Mouse (Mus musculus): ENCODE results near the gene Tmem191c. TPM values are rescaled to one million over a fixed set of nuclear protein-coding genes. Genes with fewer than 3 reads are reported as not detected.

Gene Tmem191c
- polyA plus RNA-seq, 1 experiment from 2014 or later, result 10.5 TPM

DNA sequence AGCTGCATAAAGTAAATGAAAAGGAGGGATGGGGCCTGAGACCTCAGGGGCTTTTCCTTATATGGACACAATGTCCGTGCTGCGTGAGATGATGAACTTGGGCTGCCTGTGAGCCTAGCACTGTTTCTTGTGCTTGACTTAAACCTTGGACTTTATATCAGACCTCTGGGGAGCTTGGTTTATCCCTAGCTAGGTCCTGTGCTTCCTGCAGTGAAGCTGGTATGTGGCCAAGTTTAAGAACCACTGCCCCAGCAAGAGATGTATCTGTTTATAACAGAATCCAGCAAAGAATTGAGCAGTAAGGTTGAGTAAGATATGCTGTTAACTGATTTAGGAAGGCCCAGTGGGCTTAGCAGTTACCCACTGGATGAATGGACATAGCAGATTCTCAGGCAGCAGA is 36.5 kb upstream of the Tmem191c start:
- peaks cover 11% of the 10 kb centered on the region for H3K4me1 ChIP-seq (replicated peaks; ENCODE audit: control insufficient read depth, insufficient read depth, low read length)
- H3K27ac ChIP-seq (ENCODE audit: low read depth, low read length), result no peak overlapping the region
- DNase-seq (ENCODE audit: low spot score) (no peak), ATAC-seq (replicated peaks; ENCODE audit: low FRiP score) (no peak)
- H3K4me2 ChIP-seq (ENCODE audit: low read depth, low read length, severe bottlenecking), result no peak overlapping the region
- H3K36me3 ChIP-seq (ENCODE audit: control insufficient read depth, insufficient read depth, low read length), result no peaks in the 10 kb centered on the region
- no peaks in the 10 kb centered on the region for H3K27me3 ChIP-seq (ENCODE audit: control insufficient read depth, insufficient read depth, low read length)
- no peak overlapping the region for H3K4me3 ChIP-seq (ENCODE audit: low read depth, low read length)
- no peak overlapping the region for H3K9ac ChIP-seq (ENCODE audit: low read length)
- 81% methylated on average over 2 of the region's 2 CpGs for WGBS
- H3K9me3 ChIP-seq (ENCODE audit: control insufficient read depth, low read length), result no peaks in the 10 kb centered on the region

DNA sequence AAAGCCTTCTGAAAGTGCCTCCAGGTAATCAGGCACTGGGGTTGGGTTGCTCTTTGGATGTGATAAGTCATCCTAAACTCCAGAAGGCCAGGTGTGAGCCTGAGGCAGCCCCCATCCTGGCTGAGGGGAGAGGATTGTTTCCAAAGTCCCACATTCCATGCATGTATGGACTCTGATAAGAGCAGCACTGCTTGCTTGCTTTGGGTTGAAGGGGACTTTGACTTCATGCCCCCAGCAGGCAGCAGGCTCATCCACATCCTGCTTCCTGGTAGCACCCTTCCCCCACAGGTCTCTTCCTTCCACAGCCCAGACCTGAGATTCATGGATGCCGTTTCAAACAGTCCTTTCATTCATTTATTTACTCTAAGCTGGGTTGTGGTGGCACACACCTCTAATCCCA is 32.1 kb upstream of the Tmem191c start:
- Histone ChIP-seq H3K36me3 (ENCODE audit: control insufficient read depth, insufficient read depth, low read length) (no peaks in the 10 kb centered on the region), H3K4me3 (ENCODE audit: low read depth, low read length) (no peak overlapping the region), H3K4me1 (replicated peaks; ENCODE audit: control insufficient read depth, insufficient read depth, low read length) (no peaks in the 10 kb centered on the region), H3K27me3 (ENCODE audit: control insufficient read depth, insufficient read depth, low read length) (no peaks in the 10 kb centered on the region), H3K9ac (ENCODE audit: low read length) (no peak overlapping the region), H3K27ac (ENCODE audit: low read depth, low read length) (no peak overlapping the region), H3K4me2 (ENCODE audit: low read depth, low read length, severe bottlenecking) (no peak overlapping the region), H3K9me3 (ENCODE audit: control insufficient read depth, low read length) (no peaks in the 10 kb centered on the region)
- WGBS, result 79% methylated on average over 1 of the region's 1 CpGs
- ATAC-seq (replicated peaks; ENCODE audit: low FRiP score) (no peak), DNase-seq (ENCODE audit: low spot score) (no peak)

DNA sequence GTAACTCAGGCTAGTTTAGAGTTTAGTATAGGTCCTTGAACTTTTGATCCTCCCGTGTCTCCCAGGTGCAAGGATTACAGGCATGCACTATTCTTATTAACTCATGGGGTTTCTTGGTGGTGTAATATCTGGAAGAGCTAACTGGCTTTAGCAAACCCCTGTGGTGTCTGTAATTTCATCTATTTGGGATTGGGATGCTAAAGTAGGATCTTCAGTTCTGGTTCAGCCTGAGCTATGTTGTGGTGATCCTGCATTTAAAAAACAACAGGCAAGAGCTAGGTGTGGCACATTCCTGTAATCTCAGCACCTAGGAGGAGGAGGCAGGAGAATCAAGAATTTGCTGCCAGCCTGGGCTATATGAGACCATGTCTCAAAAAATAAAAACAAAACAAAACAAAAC is 30.9 kb upstream of the Tmem191c start:
- Histone ChIP-seq H3K4me2 (ENCODE audit: low read depth, low read length, severe bottlenecking) (no peak overlapping the region), H3K9ac (ENCODE audit: low read length) (no peak overlapping the region), H3K4me3 (ENCODE audit: low read depth, low read length) (no peak overlapping the region), H3K4me1 (replicated peaks; ENCODE audit: control insufficient read depth, insufficient read depth, low read length) (no peaks in the 10 kb centered on the region), H3K36me3 (ENCODE audit: control insufficient read depth, insufficient read depth, low read length) (no peaks in the 10 kb centered on the region), H3K9me3 (ENCODE audit: control insufficient read depth, low read length) (no peaks in the 10 kb centered on the region), H3K27ac (ENCODE audit: low read depth, low read length) (no peak overlapping the region), H3K27me3 (ENCODE audit: control insufficient read depth, insufficient read depth, low read length) (no peaks in the 10 kb centered on the region)
- 86% methylated on average over 1 of the region's 1 CpGs for WGBS
- DNase-seq (ENCODE audit: low spot score) (no peak), ATAC-seq (replicated peaks; ENCODE audit: low FRiP score) (no peak)

DNA sequence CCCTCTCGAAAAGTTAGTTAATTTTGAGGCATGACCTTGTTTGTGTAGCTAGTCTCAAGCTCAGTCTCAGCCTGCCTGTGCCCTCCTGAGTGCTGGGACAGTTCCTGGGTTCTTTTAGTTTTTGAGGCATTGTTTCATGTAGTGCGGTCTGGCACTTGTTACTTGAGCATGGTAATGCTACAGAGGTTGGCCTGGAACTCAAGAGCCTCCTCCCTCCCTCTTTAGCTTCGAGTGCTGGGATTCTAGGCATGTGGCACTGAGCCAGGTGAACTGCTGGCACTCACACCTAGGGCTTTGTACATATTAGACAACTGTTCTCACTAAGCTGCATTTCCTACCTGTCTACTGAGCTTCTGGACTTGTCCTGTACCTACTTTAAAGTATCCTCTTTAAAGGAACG is 28.1 kb upstream of the Tmem191c start:
- Histone ChIP-seq H3K36me3 (ENCODE audit: control insufficient read depth, insufficient read depth, low read length) (no peaks in the 10 kb centered on the region), H3K4me3 (ENCODE audit: low read depth, low read length) (no peak overlapping the region), H3K9me3 (ENCODE audit: control insufficient read depth, low read length) (no peaks in the 10 kb centered on the region), H3K9ac (ENCODE audit: low read length) (no peak overlapping the region), H3K4me2 (ENCODE audit: low read depth, low read length, severe bottlenecking) (no peak overlapping the region), H3K27ac (ENCODE audit: low read depth, low read length) (no peak overlapping the region), H3K4me1 (replicated peaks; ENCODE audit: control insufficient read depth, insufficient read depth, low read length) (0 out of 2 replicates have a peak, but pooled peaks cover 4% of the 10 kb centered on the region), H3K27me3 (ENCODE audit: control insufficient read depth, insufficient read depth, low read length) (no peaks in the 10 kb centered on the region)
- DNase-seq (ENCODE audit: low spot score) (no peak), ATAC-seq (replicated peaks; ENCODE audit: low FRiP score) (no peak)
- 78% methylated on average over 4 of the region's 4 CpGs for WGBS

DNA sequence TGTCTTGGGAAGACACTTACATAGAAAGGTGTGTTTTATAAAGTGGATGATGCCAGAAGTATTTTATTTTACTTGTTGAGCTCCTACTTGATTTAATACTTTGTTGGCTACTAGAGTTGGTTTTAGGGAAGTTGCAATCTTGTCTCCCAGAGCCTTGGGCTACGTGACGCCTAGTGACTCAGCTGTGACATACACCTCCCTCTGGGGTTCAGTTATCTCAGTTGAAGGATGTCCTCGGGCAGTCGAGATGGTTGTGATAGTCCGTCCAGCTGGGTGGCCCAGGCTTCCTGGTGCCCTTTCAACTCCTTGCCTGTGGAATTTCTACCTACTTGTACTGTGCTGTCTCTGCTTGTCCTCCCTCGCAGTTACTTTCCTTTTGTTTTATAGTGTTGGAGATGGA is 26.7 kb upstream of the Tmem191c start:
- Histone ChIP-seq H3K27ac (ENCODE audit: low read depth, low read length) (no peak overlapping the region), H3K9me3 (ENCODE audit: control insufficient read depth, low read length) (no peaks in the 10 kb centered on the region), H3K27me3 (ENCODE audit: control insufficient read depth, insufficient read depth, low read length) (no peaks in the 10 kb centered on the region), H3K4me3 (ENCODE audit: low read depth, low read length) (no peak overlapping the region), H3K4me2 (ENCODE audit: low read depth, low read length, severe bottlenecking) (no peak overlapping the region), H3K9ac (ENCODE audit: low read length) (no peak overlapping the region), H3K4me1 (replicated peaks; ENCODE audit: control insufficient read depth, insufficient read depth, low read length) (peaks cover 12% of the 10 kb centered on the region; the same call in 1 of the 2 replicates), H3K36me3 (ENCODE audit: control insufficient read depth, insufficient read depth, low read length) (no peaks in the 10 kb centered on the region)
- DNase-seq (ENCODE audit: low spot score) (no peak), ATAC-seq (replicated peaks; ENCODE audit: low FRiP score) (no peak)
- 83% methylated on average over 6 of the region's 6 CpGs for WGBS

DNA sequence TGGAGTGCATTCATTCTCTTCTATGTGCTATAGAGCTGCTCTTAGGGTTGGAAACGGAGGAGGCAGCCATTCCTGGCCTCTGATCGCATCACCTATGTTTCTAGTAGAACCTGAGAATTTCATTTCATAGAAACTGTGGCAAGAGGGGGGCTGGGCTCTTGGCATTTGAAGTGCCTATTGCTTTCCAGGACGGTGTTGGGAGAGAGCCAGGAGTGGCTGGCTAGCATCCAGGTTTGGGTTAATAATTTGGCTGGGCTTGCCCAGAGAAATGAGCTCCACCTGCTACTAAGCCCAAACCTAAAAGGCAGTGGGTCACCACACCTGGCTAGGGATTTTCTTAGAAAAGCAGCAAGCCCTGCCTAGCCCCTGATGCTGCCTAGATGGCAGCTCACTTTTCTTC is 24.3 kb upstream of the Tmem191c start:
- ATAC-seq (replicated peaks; ENCODE audit: low FRiP score), result no peak

DNA sequence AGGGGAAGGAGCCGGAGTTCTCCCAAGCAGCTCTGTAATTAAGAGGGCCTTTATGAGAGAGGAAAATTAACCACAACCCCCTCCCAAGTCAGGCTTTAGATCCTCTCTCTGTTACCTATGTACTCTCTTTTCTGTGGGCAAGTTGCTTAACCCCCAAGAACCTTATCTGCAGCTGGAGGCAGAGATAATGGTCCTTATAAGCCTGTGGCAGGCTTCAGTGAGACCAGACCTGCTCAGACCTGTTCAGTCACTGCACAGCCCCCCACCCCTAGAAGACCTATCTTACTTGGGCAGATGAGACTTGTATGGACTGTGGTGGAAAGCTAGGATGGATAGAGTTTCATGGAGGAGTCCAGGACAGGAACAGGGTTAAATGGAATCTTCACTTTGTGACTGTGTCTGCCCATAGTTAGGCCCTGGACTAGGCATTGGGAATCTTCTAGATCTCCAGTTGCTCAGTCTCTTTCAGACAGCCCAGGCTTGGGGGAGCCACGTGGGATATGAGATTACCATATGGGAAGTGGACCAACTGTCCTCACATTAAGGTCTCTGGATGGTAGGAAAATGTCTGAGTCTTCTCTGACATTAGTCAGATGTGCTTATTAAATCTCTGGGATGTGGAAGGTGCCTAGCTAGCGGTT is 23.7 kb upstream of the Tmem191c start:
- WGBS, result 68% methylated on average over 3 of the region's 3 CpGs
- Histone ChIP-seq H3K27ac (ENCODE audit: low read depth, low read length) (no peak overlapping the region), H3K9me3 (ENCODE audit: control insufficient read depth, low read length) (no peaks in the 10 kb centered on the region), H3K4me3 (ENCODE audit: low read depth, low read length) (no peak overlapping the region), H3K9ac (ENCODE audit: low read length) (no peak overlapping the region), H3K36me3 (ENCODE audit: control insufficient read depth, insufficient read depth, low read length) (peaks cover 2% of the 10 kb centered on the region; the same call in 1 of the 2 replicates), H3K4me1 (replicated peaks; ENCODE audit: control insufficient read depth, insufficient read depth, low read length) (peaks cover 15% of the 10 kb centered on the region; the same call in 1 of the 2 replicates), H3K4me2 (ENCODE audit: low read depth, low read length, severe bottlenecking) (no peak overlapping the region), H3K27me3 (ENCODE audit: control insufficient read depth, insufficient read depth, low read length) (no peaks in the 10 kb centered on the region)
- DNase-seq (ENCODE audit: low spot score) (no peak), ATAC-seq (replicated peaks; ENCODE audit: low FRiP score) (no peak)

More for the DNA sequence above, 24.3 kb upstream of the Tmem191c start:
- H3K9me3 ChIP-seq (ENCODE audit: control insufficient read depth, low read length), result no peaks in the 10 kb centered on the region
- H3K9ac ChIP-seq (ENCODE audit: low read length), result no peak overlapping the region
- H3K4me2 ChIP-seq (ENCODE audit: low read depth, low read length, severe bottlenecking), result no peak overlapping the region
- no peak overlapping the region for H3K4me3 ChIP-seq (ENCODE audit: low read depth, low read length)
- peaks cover 15% of the 10 kb centered on the region; the same call in 1 of the 2 replicates for H3K4me1 ChIP-seq (replicated peaks; ENCODE audit: control insufficient read depth, insufficient read depth, low read length)
- no peak overlapping the region for H3K27ac ChIP-seq (ENCODE audit: low read depth, low read length)
- no peaks in the 10 kb centered on the region for H3K36me3 ChIP-seq (ENCODE audit: control insufficient read depth, insufficient read depth, low read length)
- WGBS, result 74% methylated on average over 3 of the region's 3 CpGs
- H3K27me3 ChIP-seq (ENCODE audit: control insufficient read depth, insufficient read depth, low read length), result no peaks in the 10 kb centered on the region
- DNase-seq (ENCODE audit: low spot score), result no peak

DNA sequence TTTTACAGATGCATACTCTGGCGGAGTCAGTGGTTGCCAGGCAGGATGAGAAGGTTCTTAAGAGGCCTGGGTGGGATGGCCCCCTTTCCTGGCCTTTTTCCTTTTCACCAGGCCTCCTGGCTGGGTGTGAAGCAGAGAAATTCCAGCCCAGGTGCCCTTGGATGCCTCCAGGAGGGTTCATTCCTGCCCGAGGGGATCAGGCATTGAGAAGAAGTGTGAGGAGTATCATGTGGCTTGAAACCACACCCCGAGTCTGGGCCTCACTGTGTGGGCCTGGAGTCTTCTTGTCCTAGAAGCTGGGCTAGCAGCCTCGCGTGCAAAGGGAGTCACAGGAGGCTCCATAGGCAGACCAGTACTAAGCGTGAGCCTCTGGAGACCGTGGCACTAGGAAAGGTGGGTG is 23.0 kb upstream of the Tmem191c start:
- WGBS, result 71% methylated on average over 7 of the region's 7 CpGs
- H3K9me3 ChIP-seq (ENCODE audit: control insufficient read depth, low read length), result no peaks in the 10 kb centered on the region
- DNase-seq (ENCODE audit: low spot score) (no peak), ATAC-seq (replicated peaks; ENCODE audit: low FRiP score) (no peak)
- H3K36me3 ChIP-seq (ENCODE audit: control insufficient read depth, insufficient read depth, low read length), result peaks cover 6% of the 10 kb centered on the region; the same call in 1 of the 2 replicates
- H3K4me1 ChIP-seq (replicated peaks; ENCODE audit: control insufficient read depth, insufficient read depth, low read length), result peaks cover 15% of the 10 kb centered on the region; the same call in 1 of the 2 replicates
- H3K4me3 ChIP-seq (ENCODE audit: low read depth, low read length), result no peak overlapping the region
- no peak overlapping the region for H3K9ac ChIP-seq (ENCODE audit: low read length)
- no peak overlapping the region for H3K27ac ChIP-seq (ENCODE audit: low read depth, low read length)
- no peaks in the 10 kb centered on the region for H3K27me3 ChIP-seq (ENCODE audit: control insufficient read depth, insufficient read depth, low read length)
- H3K4me2 ChIP-seq (ENCODE audit: low read depth, low read length, severe bottlenecking), result no peak overlapping the region

Measured in forebrain, embryonic 11.5 days (tissue).